Mouse (Mus musculus) neural tube, embryonic 14.5 days (tissue): ENCODE measurements around the gene Pter. TPM values are rescaled to one million over a fixed set of nuclear protein-coding genes. Genes with fewer than 3 reads are reported as not detected.

Experiments used
- ATAC-seq: fragments of 200-750 bp; cut with Nextera tagmentation; 2 replicates; pipeline ENCODE4 v1.8.0; 2017; ENCODE audit warnings: low read depth, mild to moderate bottlenecking, moderate TSS enrichment, moderate library complexity
- H3K27ac ChIP-seq: fragments of 300-500 bp; sonication (generic); 2 replicates; pipeline ENCODE4 v1.5.1; 2014; ENCODE audit warnings: low read depth, mild to moderate bottlenecking, control low read depth, low read length, moderate library complexity, mixed read lengths
- H3K27me3 ChIP-seq: fragments of 300-500 bp; sonication (generic); 2 replicates; pipeline ENCODE4 v1.6.1; 2014; ENCODE audit warnings: low read length; ENCODE audit not compliant: control insufficient read depth, insufficient read depth
- H3K36me3 ChIP-seq: fragments of 300-500 bp; sonication (generic); 2 replicates; pipeline ENCODE4 v1.6.1; 2014; ENCODE audit warnings: low read length, mixed read lengths; ENCODE audit not compliant: control insufficient read depth, insufficient read depth
- H3K4me1 ChIP-seq: fragments of 300-500 bp; sonication (generic); 2 replicates; pipeline ENCODE4 v1.6.1; 2014; ENCODE audit warnings: low read length; ENCODE audit not compliant: control insufficient read depth, insufficient read depth
- H3K4me2 ChIP-seq: fragments of 300-500 bp; sonication (generic); 2 replicates; pipeline ENCODE4 v1.6.1; 2014; ENCODE audit warnings: mild to moderate bottlenecking, low read depth, low read length, control low read depth
- H3K4me3 ChIP-seq: fragments of 300-500 bp; sonication (generic); 2 replicates; pipeline ENCODE4 v1.5.1; 2014; ENCODE audit warnings: low read depth, low read length, control low read depth, mixed read lengths
- H3K9ac ChIP-seq: fragments of 300-500 bp; sonication (generic); replicated peaks from 2 replicates; pipeline ENCODE4 v1.6.1; 2014; ENCODE audit warnings: low read depth, mild to moderate bottlenecking, control low read depth, low read length, mixed read lengths
- H3K9me3 ChIP-seq: fragments of 300-500 bp; sonication (generic); 2 replicates; pipeline ENCODE4 v1.6.1; 2016; ENCODE audit warnings: low read length; ENCODE audit not compliant: control insufficient read depth
- WGBS: fragments of 180-500 bp; shearing (Covaris S2); extraction: QIAGEN DNeasy Blood & Tissue Kit; methylation state at CpG from one replicate; pipeline ENCODE4 v1.1.7; 2014; 5-methylcytosine and 5-hydroxymethylcytosine counted together
- polyA plus RNA-seq: library from polyadenylated mRNA; unstranded; fragments of >200 nt; fragmentation: Nextera tagmentation; extraction: Ambion mirVana; gene quantifications from 2 replicates; pipeline ENCODE4 v1.2.1, GENCODE M21; 2014

The Pter gene
- polyA plus RNA-seq, 1 experiment from 2014 or later: 7.5 TPM

GRCm38 (mm10) chr2:12984901-12985732, 61.3 kb downstream of the Pter start:
- Histone ChIP-seq H3K4me3 (no peak overlapping the region), H3K9me3 (no peaks in the 10 kb centered on the region), H3K36me3 (no peaks in the 10 kb centered on the region), H3K27me3 (no peaks in the 10 kb centered on the region), H3K9ac (no peak overlapping the region), H3K4me1 (no peaks in the 10 kb centered on the region), H3K4me2 (no peak overlapping the region), H3K27ac (no peak overlapping the region)
- 78% methylated on average over 4 of the region's 4 CpGs for WGBS
- no peak for ATAC-seq

GRCm38 (mm10) chr2:13000026-13000425, 76.2 kb downstream of the Pter start:
- H3K9ac ChIP-seq: no peak overlapping the region
- H3K27ac ChIP-seq: no peak overlapping the region
- H3K27me3 ChIP-seq: no peaks in the 10 kb centered on the region
- H3K4me2 ChIP-seq: no peak overlapping the region
- H3K4me1 ChIP-seq: no peaks in the 10 kb centered on the region
- 87% methylated on average over 2 of the region's 2 CpGs for WGBS
- H3K4me3 ChIP-seq: no peak overlapping the region
- ATAC-seq: no peak
- no peaks in the 10 kb centered on the region for H3K9me3 ChIP-seq
- H3K36me3 ChIP-seq: no peaks in the 10 kb centered on the region

GRCm38 (mm10) chr2:13008433-13008832, 84.6 kb downstream of the Pter start:
- Histone ChIP-seq H3K9ac (no peak overlapping the region), H3K9me3 (no peaks in the 10 kb centered on the region), H3K27ac (no peak overlapping the region), H3K27me3 (peaks cover 31% of the 10 kb centered on the region; the same call in 1 of the 2 replicates), H3K4me2 (no peak overlapping the region), H3K36me3 (no peaks in the 10 kb centered on the region), H3K4me1 (0 out of 2 replicates have a peak, but pooled peaks cover 3% of the 10 kb centered on the region), H3K4me3 (no peak overlapping the region)
- no peak for ATAC-seq
- WGBS: 82% methylated on average over 1 of the region's 1 CpGs

- H3K4me2 ChIP-seq: peak overlapping the region; percentile 98
Measured at GRCm38 (mm10) chr2:13009261-13009972, 85.6 kb downstream of the Pter start.

GRCm38 (mm10) chr2:13010030-13010459, 86.2 kb downstream of the Pter start:
- Histone ChIP-seq H3K36me3 (no peaks in the 10 kb centered on the region), H3K4me2 (peak overlapping the region; percentile 98), H3K27me3 (peaks cover 31% of the 10 kb centered on the region; the same call in 1 of the 2 replicates), H3K9me3 (no peaks in the 10 kb centered on the region), H3K4me3 (peak overlapping the region; percentile 45), H3K4me1 (0 out of 2 replicates have a peak, but pooled peaks cover 3% of the 10 kb centered on the region), H3K27ac (peak overlapping the region; percentile 48), H3K9ac (peak overlapping the region; percentile 52)
- WGBS: 1% methylated on average over 31 of the region's 31 CpGs
- ATAC-seq: peak; percentile 31; the same call in 1 of the 2 replicates

More at GRCm38 (mm10) chr2:13009261-13009972, 85.6 kb downstream of the Pter start:
- Histone ChIP-seq H3K9me3 (no peaks in the 10 kb centered on the region), H3K4me1 (0 out of 2 replicates have a peak, but pooled peaks cover 3% of the 10 kb centered on the region), H3K27me3 (peaks cover 31% of the 10 kb centered on the region; the same call in 1 of the 2 replicates), H3K9ac (peak overlapping the region; percentile 52; the same call in 1 of the 2 replicates), H3K4me3 (peak overlapping the region; percentile 45), H3K27ac (peak overlapping the region; percentile 48; the same call in 1 of the 2 replicates), H3K36me3 (no peaks in the 10 kb centered on the region)
- ATAC-seq: peak; percentile 29; the same call in 1 of the 2 replicates
- WGBS: 7% methylated on average over 18 of the region's 18 CpGs

- peaks cover 31% of the 10 kb centered on the region; the same call in 1 of the 2 replicates for H3K27me3 ChIP-seq
- no peaks in the 10 kb centered on the region for H3K9me3 ChIP-seq
- peak; percentile 78 for ATAC-seq
- H3K36me3 ChIP-seq: no peaks in the 10 kb centered on the region
- 0 out of 2 replicates have a peak, but pooled peaks cover 3% of the 10 kb centered on the region for H3K4me1 ChIP-seq
- H3K4me3 ChIP-seq: peak overlapping the region; percentile 45
- peak overlapping the region; percentile 52 for H3K9ac ChIP-seq
- under 1% methylated on average over 57 of the region's 75 CpGs for WGBS
- H3K4me2 ChIP-seq: peak overlapping the region; percentile 98
- H3K27ac ChIP-seq: peak overlapping the region; percentile 48; the same call in 1 of the 2 replicates
Measured at GRCm38 (mm10) chr2:13010460-13011341, 86.9 kb downstream of the Pter start.

GRCm38 (mm10) chr2:13011472-13011871, 87.6 kb downstream of the Pter start, which contains the start of gene C1ql3:
TSS of gene C1ql3 (minus strand) at chr2:13011806.
- H3K9ac ChIP-seq: peak within 1 kb of the TSS; percentile 52
- 0% methylated on average over 19 of the region's 19 CpGs for WGBS
- no peaks in the 10 kb centered on the region for H3K9me3 ChIP-seq
- H3K27me3 ChIP-seq: peaks cover 31% of the 10 kb centered on the region; the same call in 1 of the 2 replicates
- H3K4me2 ChIP-seq: peak within 1 kb of the TSS; percentile 98
- no peaks in the 10 kb centered on the region for H3K36me3 ChIP-seq
- H3K27ac ChIP-seq: peak within 1 kb of the TSS; percentile 48; the same call in 1 of the 2 replicates
- no peak for ATAC-seq
- 0 out of 2 replicates have a peak, but pooled peaks cover 3% of the 10 kb centered on the region for H3K4me1 ChIP-seq
- H3K4me3 ChIP-seq: peak within 1 kb of the TSS; percentile 45

- WGBS: 41% methylated on average over 3 of the region's 3 CpGs
- H3K4me2 ChIP-seq: peak overlapping the region; percentile 98
- H3K4me1 ChIP-seq: 0 out of 2 replicates have a peak, but pooled peaks cover 3% of the 10 kb centered on the region
- no peak for ATAC-seq
- no peak overlapping the region for H3K9ac ChIP-seq
- no peak overlapping the region for H3K27ac ChIP-seq
- peaks cover 31% of the 10 kb centered on the region; the same call in 1 of the 2 replicates for H3K27me3 ChIP-seq
- H3K36me3 ChIP-seq: no peaks in the 10 kb centered on the region
- peak overlapping the region; percentile 45 for H3K4me3 ChIP-seq
- no peaks in the 10 kb centered on the region for H3K9me3 ChIP-seq
Measured at GRCm38 (mm10) chr2:13011973-13012372, 88.1 kb downstream of the Pter start.
